Mouse (Mus musculus) olfactory bulb, adult 2 months (tissue): Measurements from ENCODE around the gene Duox2.

ENCODE experiments used
- CTCF ChIP-seq: fragments of 200-500 bp; IDR thresholded peaks from 2 replicates; pipeline ENCODE4 v1.5.1; 2012; ENCODE audit warnings: low read depth, mild to moderate bottlenecking, low read length, moderate library complexity; ENCODE audit not compliant: insufficient read depth
- POLR2A ChIP-seq: fragments of 200-500 bp; IDR thresholded peaks from 2 replicates; pipeline ENCODE4 v1.6.1; 2012; ENCODE audit warnings: mild to moderate bottlenecking, low read depth, low read length, moderate library complexity; ENCODE audit not compliant: insufficient read depth

GRCm38 (mm10) chr2:122247786-122248185, 50.5 kb downstream of the Duox2 start:
- TF ChIP-seq POLR2A = no peak
- no peak for TF ChIP-seq CTCF
